Mouse (Mus musculus): ENCODE results near the gene Vps26c.
"Not testable (repeated sequence)": the region's sequence is repeated elsewhere in the genome, so short reads cannot be mapped to it uniquely, and the experiment has no call there.

The Vps26c gene

GRCm38 (mm10) chr16:94487341-94487740 is 39.3 kb downstream of the Vps26c start:
- DNase-seq (ENCODE audit: low read depth), result no peak

GRCm38 (mm10) chr16:94484752-94485535 is 41.7 kb downstream of the Vps26c start:
- no peak for DNase-seq (ENCODE audit: low read depth)

- no peak for DNase-seq (ENCODE audit: low read depth)
Observed at GRCm38 (mm10) chr16:94473086-94473822, 53.4 kb downstream of the Vps26c start.

- DNase-seq (ENCODE audit: low read depth), result no peak
Observed at GRCm38 (mm10) chr16:94472515-94472951, 54.1 kb downstream of the Vps26c start.

GRCm38 (mm10) chr16:94468391-94468790 is 58.2 kb downstream of the Vps26c start:
- no peak for DNase-seq (ENCODE audit: low read depth)

GRCm38 (mm10) chr16:94467337-94468055 is 59.1 kb downstream of the Vps26c start:
- no peak for DNase-seq (ENCODE audit: low read depth)

- not testable (repeated sequence) for DNase-seq (ENCODE audit: low read depth)
Observed at GRCm38 (mm10) chr16:94466317-94466716, 60.3 kb downstream of the Vps26c start.

- no peak for DNase-seq (ENCODE audit: low read depth)
Observed at GRCm38 (mm10) chr16:94465900-94466299, 60.7 kb downstream of the Vps26c start.

GRCm38 (mm10) chr16:94464067-94464466 is 62.6 kb downstream of the Vps26c start:
- no peak for DNase-seq (ENCODE audit: low read depth)

- DNase-seq (ENCODE audit: low read depth), result no peak
Observed at GRCm38 (mm10) chr16:94454146-94454545, 72.5 kb downstream of the Vps26c start.

GRCm38 (mm10) chr16:94452768-94453167 is 73.9 kb downstream of the Vps26c start:
- DNase-seq (ENCODE audit: low read depth), result no peak

- DNase-seq (ENCODE audit: low read depth), result no peak
Observed at GRCm38 (mm10) chr16:94451545-94452488, 74.8 kb downstream of the Vps26c start.

- no peak for DNase-seq (ENCODE audit: low read depth)
Observed at GRCm38 (mm10) chr16:94449632-94450031, 77.0 kb downstream of the Vps26c start.

GRCm38 (mm10) chr16:94449151-94449550 is 77.5 kb downstream of the Vps26c start:
- no peak for DNase-seq (ENCODE audit: low read depth)
